ENCODE assay signal across 11 mouse cellular contexts in the genomic region with DNA sequence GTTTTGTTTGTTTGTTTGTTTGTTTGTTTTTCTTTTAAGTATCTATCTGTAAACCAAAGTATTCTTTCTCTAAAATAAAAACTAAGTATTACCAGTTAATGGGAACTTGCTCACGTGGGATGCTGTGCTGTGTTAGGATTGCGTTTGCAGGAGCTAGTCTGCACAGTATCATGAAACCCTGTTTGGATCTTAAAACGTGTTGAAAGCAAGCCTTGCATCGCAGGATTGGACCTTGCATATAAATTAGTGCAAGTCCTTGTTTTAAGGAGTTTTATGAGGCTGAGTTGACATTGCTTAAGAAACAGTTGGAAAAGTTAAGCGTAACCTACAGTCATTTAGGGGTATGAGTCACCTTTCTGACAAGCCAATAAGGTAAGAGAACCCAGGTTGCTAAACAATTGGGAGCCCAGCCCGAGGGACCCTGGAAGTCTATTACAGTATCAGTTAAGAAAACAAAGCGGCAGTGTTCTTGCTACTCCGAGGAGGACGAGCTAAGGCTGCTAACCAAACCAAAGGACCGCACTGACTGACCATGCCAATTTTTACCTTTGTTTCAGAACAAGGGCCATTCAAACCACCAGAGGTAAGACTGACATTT.
A peak's percentile ranks its signal among the peaks of the same experiment; 100 is the strongest.
DNase-seq lines count a peak whose midpoint lies in the region; ATAC-seq and TF ChIP-seq lines count a peak whose summit lies in the region.
"Had no signal": no experiment of that assay in that cellular context is flagged by ENCODE, and none has a peak within 500 bp of the region (broad histone marks: within the 10 kb centered on the region; RNA-seq: fewer than 3 reads in every experiment).

No protein-coding gene starts in this region.

- H3K27ac ChIP-seq in lung, embryonic 14.5 days (ENCODE audit: low read depth), result peak overlapping the region; percentile 10; the same call in 1 of the 2 replicates
- H3K27ac ChIP-seq in limb, embryonic 14.5 days (replicated peaks; ENCODE audit: low read depth, low read length), result no peak overlapping the region; the same call in 1 of the 2 replicates
- H3K27ac ChIP-seq: forebrain, embryonic 12.5 days had no signal

- H3K4me2 ChIP-seq in lung, embryonic 14.5 days, result peak overlapping the region; percentile 29
- H3K4me2 ChIP-seq in limb, embryonic 14.5 days (replicated peaks; ENCODE audit: low read depth, low read length, severe bottlenecking), result peak overlapping the region; percentile 25; the same call in 1 of the 2 replicates
- H3K4me2 ChIP-seq: forebrain, embryonic 12.5 days had no signal

- TF ChIP-seq CTCF in lung, embryonic 14.5 days (IDR thresholded peaks at IDR 0.05; ENCODE audit: low read depth), result no peak
- TF ChIP-seq CTCF in lung, adult 2 months (IDR thresholded peaks at IDR 0.05; ENCODE audit: insufficient read depth, low read length), result no peak

- 44% methylated on average over 10 of the region's 10 CpGs for WGBS in lung, embryonic 14.5 days
- 66% methylated on average over 10 of the region's 10 CpGs for WGBS in lung, adult 2 months
- 38% methylated on average over 10 of the region's 10 CpGs for WGBS in limb, embryonic 14.5 days

- no peak overlapping the region for H3K4me3 ChIP-seq in lung, embryonic 14.5 days (ENCODE audit: low read depth, low read length)
- no peak overlapping the region for H3K4me3 ChIP-seq in lung, adult 2 months (replicated peaks; ENCODE audit: extremely low read depth, low read depth, low read length)
- H3K4me3 ChIP-seq in limb, embryonic 14.5 days (replicated peaks; ENCODE audit: low read length), result peak overlapping the region; percentile 14
- H3K4me3 ChIP-seq: forebrain, embryonic 12.5 days had no signal

- no peaks in the 10 kb centered on the region for H3K36me3 ChIP-seq in lung, embryonic 14.5 days (ENCODE audit: insufficient read depth)
- H3K36me3 ChIP-seq in limb, embryonic 14.5 days (ENCODE audit: control insufficient read depth, insufficient read depth, low read length), result no peaks in the 10 kb centered on the region
- H3K36me3 ChIP-seq: forebrain, embryonic 12.5 days; G1E had no signal

- intact Hi-C loops in left cerebral cortex, postnatal 36 days (cut with DNase I), result no loop called here

- H3K9ac ChIP-seq in lung, embryonic 14.5 days, result no peak overlapping the region
- peak overlapping the region; percentile 12; the same call in 1 of the 2 replicates for H3K9ac ChIP-seq in limb, embryonic 14.5 days (ENCODE audit: low read depth, low read length, severe bottlenecking)
- H3K9ac ChIP-seq: forebrain, embryonic 12.5 days had no signal

- peak; percentile 45 for DNase-seq in lung, embryonic 14.5 days
- DNase-seq in lung, adult 2 months, result no peak
- DNase-seq in fat pad, adult 2 months (ENCODE audit: extremely low read depth, low read depth, low spot score), result peak; percentile 99
- DNase-seq in kidney, adult 9 months, result peak; percentile 34
- no peak for DNase-seq in limb, embryonic 14.5 days (ENCODE audit: low spot score)
- DNase-seq in left cerebral cortex, postnatal 36 days (ENCODE audit: low spot score in 2 of 2), result no peak
- DNase-seq in testis, postnatal 10 days (ENCODE audit: low spot score), result no peak
- DNase-seq: adrenal gland, postnatal 25 days had no signal

- H3K27me3 ChIP-seq in lung, embryonic 14.5 days (ENCODE audit: insufficient read depth, low read length), result no peaks in the 10 kb centered on the region
- no peaks in the 10 kb centered on the region for H3K27me3 ChIP-seq in limb, embryonic 14.5 days (ENCODE audit: control insufficient read depth, insufficient read depth, low read length)
- H3K27me3 ChIP-seq: forebrain, embryonic 12.5 days had no signal

- peak; percentile 67 for ATAC-seq in lung, embryonic 14.5 days (ENCODE audit: insufficient read depth)
- ATAC-seq in limb, embryonic 14.5 days (ENCODE audit: low FRiP score, low read depth), result no peak
- ATAC-seq in megakaryocyte progenitor cell, adult 5-6 weeks (replicated peaks; ENCODE audit: poor library complexity), result no peak

- H3K4me1 ChIP-seq in lung, embryonic 14.5 days (ENCODE audit: insufficient read depth), result 0 out of 2 replicates have a peak, but pooled peaks cover 4% of the 10 kb centered on the region
- H3K4me1 ChIP-seq in lung, adult 2 months (ENCODE audit: control insufficient read depth, insufficient read depth, low read length), result no peaks in the 10 kb centered on the region
- peaks cover 4% of the 10 kb centered on the region; the same call in 1 of the 2 replicates for H3K4me1 ChIP-seq in limb, embryonic 14.5 days (ENCODE audit: control insufficient read depth, insufficient read depth, low read length)

- H3K9me3 ChIP-seq in lung, embryonic 14.5 days (ENCODE audit: low read depth, low read length), result no peaks in the 10 kb centered on the region
- H3K9me3 ChIP-seq in limb, embryonic 14.5 days (ENCODE audit: control insufficient read depth, low read length), result no peaks in the 10 kb centered on the region
- H3K9me3 ChIP-seq: forebrain, embryonic 12.5 days had no signal

- no peak for TF ChIP-seq POLR2A in lung, adult 2 months (IDR thresholded peaks at IDR 0.05; ENCODE audit: borderline replicate concordance, extremely low read depth, low read depth, low read length)
- no peak for TF ChIP-seq POLR2A in limb, embryonic 14.5 days (IDR thresholded peaks at IDR 0.05; ENCODE audit: borderline replicate concordance, extremely low read depth, insufficient read depth, insufficient read length)

Comparison
In these comparisons a context has a peak if more than half of its experiments do, and no peak if none do; other contexts are left out.
1. DNase-seq: peak in lung, embryonic 14.5 days (single experiment), fat pad, adult 2 months (single experiment) and kidney, adult 9 months (single experiment); none in lung, adult 2 months (single experiment), limb, embryonic 14.5 days (single experiment), left cerebral cortex, postnatal 36 days (0 of 2) and testis, postnatal 10 days (single experiment).